9 mouse cellular contexts compared by ENCODE assay signal in genomic region chr5:106417210-106417609, GRCm38 (mm10). TPM values are rescaled to one million over a fixed set of nuclear protein-coding genes. Genes with fewer than 3 reads are reported as not detected.
DNase-seq lines count a peak whose midpoint lies in the region; ATAC-seq and TF ChIP-seq lines count a peak whose summit lies in the region.
"Had no signal": no experiment of that assay in that cellular context is flagged by ENCODE, and none has a peak within 500 bp of the region (broad histone marks: within the 10 kb centered on the region; RNA-seq: fewer than 3 reads in every experiment).

No protein-coding gene starts in this region.

- no peak overlapping the region for H3K27ac ChIP-seq in forebrain, postnatal 0 days (ENCODE audit: low read depth, low read length)
- no peak overlapping the region for H3K27ac ChIP-seq in forebrain, embryonic 16.5 days (ENCODE audit: low read length)
- 0 out of 2 replicates have a peak overlapping the region, but pooled peaks have one; percentile 13 for H3K27ac ChIP-seq in midbrain, embryonic 10.5 days (replicated peaks)
- no peak overlapping the region for H3K27ac ChIP-seq in midbrain, embryonic 15.5 days
- H3K27ac ChIP-seq: macrophage had no signal

- no peak for DNase-seq in forebrain, postnatal 0 days
- peak; percentile 45 for DNase-seq in midbrain, embryonic 10.5 days (ENCODE audit: low spot score)
- DNase-seq in cerebellum, postnatal 14 days, result peak; percentile 75 to 86
- peak; percentile 21 for DNase-seq in retina, postnatal 7 days (ENCODE audit: low read depth, low spot score)
- no peak for DNase-seq in frontal cortex, postnatal 10 days (ENCODE audit: low spot score in 2 of 2)
- no peak for DNase-seq in urinary bladder, postnatal 25 days (ENCODE audit: low spot score)

- no peaks in the 10 kb centered on the region for H3K4me1 ChIP-seq in forebrain, postnatal 0 days (ENCODE audit: insufficient read depth)
- peaks cover 2% of the 10 kb centered on the region; the same call in 1 of the 2 replicates for H3K4me1 ChIP-seq in forebrain, embryonic 16.5 days (replicated peaks; ENCODE audit: control insufficient read depth, insufficient read depth, low read length)
- H3K4me1 ChIP-seq in midbrain, embryonic 10.5 days, result peaks cover 8% of the 10 kb centered on the region
- no peaks in the 10 kb centered on the region for H3K4me1 ChIP-seq in midbrain, embryonic 15.5 days

- peak; percentile 54 for TF ChIP-seq CTCF in forebrain, postnatal 0 days (IDR thresholded peaks at IDR 0.05; ENCODE audit: low read depth)

- no peaks in the 10 kb centered on the region; the same call in 1 of the 2 replicates for H3K27me3 ChIP-seq in forebrain, postnatal 0 days (ENCODE audit: insufficient read depth, low read length)
- H3K27me3 ChIP-seq in forebrain, embryonic 16.5 days (replicated peaks; ENCODE audit: control insufficient read depth, insufficient read depth, low read length), result peaks cover 5% of the 10 kb centered on the region; the same call in 1 of the 2 replicates
- H3K27me3 ChIP-seq in midbrain, embryonic 10.5 days (ENCODE audit: low read depth, poor library complexity, severe bottlenecking), result peaks cover 11% of the 10 kb centered on the region; the same call in 1 of the 2 replicates
- no peaks in the 10 kb centered on the region for H3K27me3 ChIP-seq in midbrain, embryonic 15.5 days (replicated peaks)

- ATAC-seq in forebrain, postnatal 0 days, result no peak
- no peak for ATAC-seq in forebrain, embryonic 16.5 days
- ATAC-seq in midbrain, embryonic 15.5 days (replicated peaks), result no peak

- H3K4me3 ChIP-seq in forebrain, postnatal 0 days (ENCODE audit: low read depth, low read length), result no peak overlapping the region
- H3K4me3 ChIP-seq in forebrain, embryonic 16.5 days (replicated peaks; ENCODE audit: low read length), result no peak overlapping the region
- H3K4me3 ChIP-seq in midbrain, embryonic 10.5 days, result no peak overlapping the region
- no peak overlapping the region for H3K4me3 ChIP-seq in midbrain, embryonic 15.5 days

- H3K9me3 ChIP-seq in forebrain, postnatal 0 days (ENCODE audit: low read length), result no peaks in the 10 kb centered on the region
- no peaks in the 10 kb centered on the region for H3K9me3 ChIP-seq in forebrain, embryonic 16.5 days (ENCODE audit: control insufficient read depth, low read length)
- H3K9me3 ChIP-seq in midbrain, embryonic 10.5 days (replicated peaks), result no peaks in the 10 kb centered on the region
- H3K9me3 ChIP-seq in midbrain, embryonic 15.5 days, result no peaks in the 10 kb centered on the region

- H3K36me3 ChIP-seq in forebrain, postnatal 0 days (ENCODE audit: insufficient read depth), result no peaks in the 10 kb centered on the region
- H3K36me3 ChIP-seq in forebrain, embryonic 16.5 days (ENCODE audit: control insufficient read depth, insufficient read depth), result no peaks in the 10 kb centered on the region
- no peaks in the 10 kb centered on the region for H3K36me3 ChIP-seq in midbrain, embryonic 10.5 days
- H3K36me3 ChIP-seq in midbrain, embryonic 15.5 days (replicated peaks), result no peaks in the 10 kb centered on the region

- WGBS in forebrain, postnatal 0 days, result 31% methylated on average over 7 of the region's 7 CpGs
- WGBS in forebrain, embryonic 16.5 days, result 33% methylated on average over 7 of the region's 7 CpGs
- 37% methylated on average over 7 of the region's 7 CpGs for WGBS in midbrain, embryonic 10.5 days
- 36% methylated on average over 7 of the region's 7 CpGs for WGBS in midbrain, embryonic 15.5 days

- H3K9ac ChIP-seq in forebrain, postnatal 0 days, result no peak overlapping the region
- H3K9ac ChIP-seq in forebrain, embryonic 16.5 days (replicated peaks; ENCODE audit: low read depth, low read length), result no peak overlapping the region
- H3K9ac ChIP-seq in midbrain, embryonic 15.5 days, result no peak overlapping the region

- no peak overlapping the region for H3K4me2 ChIP-seq in forebrain, postnatal 0 days (ENCODE audit: low read depth)
- no peak overlapping the region for H3K4me2 ChIP-seq in forebrain, embryonic 16.5 days (ENCODE audit: low read length)
- no peak overlapping the region for H3K4me2 ChIP-seq in midbrain, embryonic 15.5 days

RNA-seq across cellular contexts. Expression of gene Barhl2, which starts 40.8 kb away (rescaled TPM):
- 4.5 and 9.4 TPM in 2 replicates for total RNA-seq in forebrain, postnatal 0 days (2014; rRNA removed)
- 1.3 and 1.5 TPM in 2 replicates for polyA plus RNA-seq in forebrain, postnatal 0 days (2015; fragmentation: Nextera tagmentation; extraction: Ambion mirVana)
- 0.47 and 1.6 TPM in 2 replicates for polyA plus RNA-seq in forebrain, embryonic 16.5 days (2015; fragmentation: Nextera tagmentation; extraction: Ambion mirVana)
- 4.4 and 5.3 TPM in 2 replicates for polyA plus RNA-seq in midbrain, embryonic 10.5 days (2016; fragmentation: Nextera tagmentation; extraction: Ambion mirVana)
- polyA plus RNA-seq in midbrain, embryonic 15.5 days (2015; fragmentation: Nextera tagmentation; extraction: Ambion mirVana), result 7.8 and 8.5 TPM in 2 replicates
- polyA plus RNA-seq: macrophage had no signal

Comparison
In these comparisons a context has a peak if more than half of its experiments do, and no peak if none do; other contexts are left out.
1. DNase-seq: peak in midbrain, embryonic 10.5 days (single experiment), cerebellum, postnatal 14 days (2 of 2) and retina, postnatal 7 days (single experiment); none in forebrain, postnatal 0 days (single experiment), frontal cortex, postnatal 10 days (0 of 2) and urinary bladder, postnatal 25 days (single experiment).